Mouse (Mus musculus): ENCODE data around the gene Ly6g6f. TPM values are rescaled to one million over a fixed set of nuclear protein-coding genes. Genes with fewer than 3 reads are reported as not detected.

Gene Ly6g6f
- total and polyA plus RNA-seq, 3 experiments: 0.54 to 0.67 TPM; not detected in 1

GRCm38 (mm10) chr17:35070556-35071229 lies 14.7 kb downstream of the Ly6g6f start:
- in situ Hi-C loops (cut with MboI; ENCODE audit: low pct_ligation_motif_present, low pct_unique_long_range_greater_than_20kb, low sequenced_read_pairs) (no loop called here), dilution Hi-C loops (cut with MboI; ENCODE audit: extremely low pct_ligation_motif_present, extremely low pct_unique_long_range_greater_than_20kb, low sequenced_read_pairs) (no loop called here)
- H3K36me3 ChIP-seq (replicated peaks in 1 of 2; ENCODE audit: control insufficient read depth in 1 of 2, insufficient read depth in 1 of 2, low read length in 1 of 2): no peaks in the 10 kb centered on the region
- no peak overlapping the region for H3K9ac ChIP-seq (ENCODE audit: insufficient read depth, low read depth)
- H3K9me3 ChIP-seq (replicated peaks; ENCODE audit: low read length): no peaks in the 10 kb centered on the region
- no peak overlapping the region for H3K4me3 ChIP-seq (replicated peaks in 1 of 3; ENCODE audit: low read depth in 2 of 3, low read length in 2 of 3, poor library complexity in 1 of 3)
- 0 out of 4 replicates have a peak, but pooled peaks cover 2 to 4% of the 10 kb centered on the region in 2 experiments for H3K4me1 ChIP-seq (ENCODE audit: control insufficient read depth in 1 of 2, insufficient read depth in 2 of 2)
- no peaks in the 10 kb centered on the region for H3K27me3 ChIP-seq (replicated peaks)
- no peak overlapping the region for H3K4me2 ChIP-seq (ENCODE audit: insufficient read depth, low read depth, poor library complexity, severe bottlenecking)
- no peaks in the 10 kb centered on the region for H3K79me2 ChIP-seq (replicated peaks; ENCODE audit: control insufficient read depth, extremely low read depth, insufficient read depth, poor library complexity, severe bottlenecking)
- no peak overlapping the region for H3K27ac ChIP-seq (ENCODE audit: insufficient read depth, low read depth)
- DNase-seq (ENCODE audit: extremely low read depth): no peak
- TF ChIP-seq MYC (IDR thresholded peaks at IDR 0.05; ENCODE audit: low read depth, low read length): no peak
- TF ChIP-seq TBP (conservative IDR thresholded peaks at IDR 0.05; ENCODE audit: low read depth, low read length): no peak
- no peak for TF ChIP-seq MAX (IDR thresholded peaks at IDR 0.05; ENCODE audit: low read length)
- no peak for TF ChIP-seq MAFK (IDR thresholded peaks at IDR 0.05; ENCODE audit: insufficient replicate concordance, low read length)
- TF ChIP-seq ETS1 (conservative IDR thresholded peaks at IDR 0.05; ENCODE audit: low read depth, low read length): no peak
- no peak for TF ChIP-seq ZNF384 (IDR thresholded peaks at IDR 0.05; ENCODE audit: low read depth, low read length)
- no peak for TF ChIP-seq CHD2 (IDR thresholded peaks at IDR 0.05; ENCODE audit: low read length)
- no peak for TF ChIP-seq GABPA (IDR thresholded peaks at IDR 0.05; ENCODE audit: insufficient replicate concordance, low read depth, low read length)
- TF ChIP-seq MEF2A (IDR thresholded peaks at IDR 0.05; ENCODE audit: borderline replicate concordance, low read depth, low read length): no peak
- no peak for TF ChIP-seq TCF12 (IDR thresholded peaks at IDR 0.05; ENCODE audit: low read depth, low read length)
- no peak for TF ChIP-seq JUND (conservative IDR thresholded peaks at IDR 0.05; ENCODE audit: low read depth, low read length)
- no peak for TF ChIP-seq CHD1 (IDR thresholded peaks at IDR 0.05; ENCODE audit: low read depth, low read length)
- TF ChIP-seq IRF4 (IDR thresholded peaks at IDR 0.05; ENCODE audit: low read depth, low read length): no peak
- no peak for TF ChIP-seq RAD21 (IDR thresholded peaks at IDR 0.05; ENCODE audit: low read depth, low read length)
- TF ChIP-seq RCOR1 (conservative IDR thresholded peaks at IDR 0.05; ENCODE audit: low read depth, low read length): no peak
- no peak for TF ChIP-seq POLR2AphosphoS2 (IDR thresholded peaks at IDR 0.05; ENCODE audit: low read depth, low read length)

GRCm38 (mm10) chr17:35068213-35068914 lies 17.0 kb downstream of the Ly6g6f start:
- H3K9me3 ChIP-seq (replicated peaks; ENCODE audit: low read length): no peaks in the 10 kb centered on the region
- H3K79me2 ChIP-seq (replicated peaks; ENCODE audit: control insufficient read depth, extremely low read depth, insufficient read depth, poor library complexity, severe bottlenecking): no peaks in the 10 kb centered on the region
- 0 out of 4 replicates have a peak, but pooled peaks cover 2 to 4% of the 10 kb centered on the region in 2 experiments for H3K4me1 ChIP-seq (ENCODE audit: control insufficient read depth in 1 of 2, insufficient read depth in 2 of 2)
- dilution Hi-C loops (cut with MboI; ENCODE audit: extremely low pct_ligation_motif_present, extremely low pct_unique_long_range_greater_than_20kb, low sequenced_read_pairs): no loop called here
- H3K36me3 ChIP-seq (replicated peaks in 1 of 2; ENCODE audit: control insufficient read depth in 1 of 2, insufficient read depth in 1 of 2, low read length in 1 of 2): peaks cover 0 to 12% of the 10 kb centered on the region in 2 experiments
- H3K27me3 ChIP-seq (replicated peaks): no peaks in the 10 kb centered on the region
- H3K4me3 ChIP-seq (replicated peaks in 1 of 3; ENCODE audit: low read depth in 2 of 3, low read length in 2 of 3, poor library complexity in 1 of 3): no peak overlapping the region
- H3K4me2 ChIP-seq (ENCODE audit: insufficient read depth, low read depth, poor library complexity, severe bottlenecking): no peak overlapping the region
- TF ChIP-seq IRF4 (IDR thresholded peaks at IDR 0.05; ENCODE audit: low read depth, low read length) (no peak), HCFC1 (IDR thresholded peaks at IDR 0.05; ENCODE audit: low read depth, low read length) (no peak), MYC (IDR thresholded peaks at IDR 0.05; ENCODE audit: low read depth, low read length) (no peak), ZKSCAN1 (IDR thresholded peaks at IDR 0.05; ENCODE audit: borderline replicate concordance, low read depth, low read length) (no peak), MXI1 (IDR thresholded peaks at IDR 0.05; ENCODE audit: low read depth, low read length) (no peak), USF1 (IDR thresholded peaks at IDR 0.05; ENCODE audit: low read depth, low read length) (no peak), BHLHE40 (IDR thresholded peaks at IDR 0.05; ENCODE audit: low read depth, low read length) (no peak), CTCF (conservative IDR thresholded peaks at IDR 0.05 in 1 of 2, IDR thresholded peaks at IDR 0.05 in 1 of 2; ENCODE audit: low read depth in 2 of 2, low read length in 2 of 2) (no peak), PAX5 (IDR thresholded peaks at IDR 0.05; ENCODE audit: low read length) (no peak), SMC3 (IDR thresholded peaks at IDR 0.05; ENCODE audit: low read depth, low read length) (no peak), NRF1 (IDR thresholded peaks at IDR 0.05; ENCODE audit: low read depth, low read length) (no peak), JUND (conservative IDR thresholded peaks at IDR 0.05; ENCODE audit: low read depth, low read length) (no peak), ELF1 (IDR thresholded peaks at IDR 0.05; ENCODE audit: low read depth, low read length) (no peak), TCF12 (IDR thresholded peaks at IDR 0.05; ENCODE audit: low read depth, low read length) (no peak), ETS1 (conservative IDR thresholded peaks at IDR 0.05; ENCODE audit: low read depth, low read length) (no peak)
- no peak overlapping the region for H3K27ac ChIP-seq (ENCODE audit: insufficient read depth, low read depth)
- H3K9ac ChIP-seq (ENCODE audit: insufficient read depth, low read depth): no peak overlapping the region
- no peak for DNase-seq (ENCODE audit: extremely low read depth)
- in situ Hi-C loops (cut with MboI; ENCODE audit: low pct_ligation_motif_present, low pct_unique_long_range_greater_than_20kb, low sequenced_read_pairs): loop anchor here (5.0 kb wide), 1 partner anchor 46 kb away; no protein-coding TSS in a partner anchor
